Mouse (Mus musculus) left cerebral cortex, adult 18-20 months (tissue): ENCODE measurements at regions not wholly inside any gene's neighbourhood (a gene's known extent, or its start where the extent isn't known, plus 50 kb on each side); places are given as distances from the start of the nearest gene placed in this dataset.
A peak's percentile ranks its signal among the peaks of the same experiment; 100 is the strongest.

Experiments
- DNase-seq, 2 experiments: peaks; one replicate each; pipeline ENCODE4 v3.0.0; 2021 to 2022; ENCODE audit warnings: low spot score in 2 of 2, mixed read lengths in 1 of 2

- DNase-seq: no peak
Measured at GRCm38 (mm10) chr8:74500413-74501135, 372.4 kb upstream of the Isx start.

DNA sequence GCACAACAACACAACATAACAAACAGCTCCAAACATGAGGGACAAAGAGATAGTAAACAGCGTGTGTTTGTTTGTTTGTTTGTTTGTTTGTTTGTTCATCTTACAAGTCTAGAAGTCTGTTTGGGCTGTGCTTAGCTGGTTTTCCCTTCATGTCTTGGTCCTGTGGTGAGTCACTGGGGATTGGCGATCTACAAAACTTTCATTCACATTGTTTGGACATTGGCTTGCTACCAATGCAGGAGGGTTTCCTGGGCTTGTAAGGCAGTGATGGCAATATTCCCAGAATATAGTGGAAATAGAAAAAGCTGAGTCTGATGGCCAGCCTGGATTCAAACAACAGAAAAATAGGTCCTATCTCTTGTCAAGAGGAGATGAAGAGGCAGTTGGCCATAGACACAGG, 371.7 kb upstream of the Isx start:
- DNase-seq: peak in 1 of 2 experiments; percentile 4
